Mouse (Mus musculus): ENCODE measurements around the gene Ldah. TPM values are rescaled to one million over a fixed set of nuclear protein-coding genes. Genes with fewer than 3 reads are reported as not detected.

Gene Ldah
- polyA plus RNA-seq, 1 experiment from 2014 or later: 67.0 TPM

DNA sequence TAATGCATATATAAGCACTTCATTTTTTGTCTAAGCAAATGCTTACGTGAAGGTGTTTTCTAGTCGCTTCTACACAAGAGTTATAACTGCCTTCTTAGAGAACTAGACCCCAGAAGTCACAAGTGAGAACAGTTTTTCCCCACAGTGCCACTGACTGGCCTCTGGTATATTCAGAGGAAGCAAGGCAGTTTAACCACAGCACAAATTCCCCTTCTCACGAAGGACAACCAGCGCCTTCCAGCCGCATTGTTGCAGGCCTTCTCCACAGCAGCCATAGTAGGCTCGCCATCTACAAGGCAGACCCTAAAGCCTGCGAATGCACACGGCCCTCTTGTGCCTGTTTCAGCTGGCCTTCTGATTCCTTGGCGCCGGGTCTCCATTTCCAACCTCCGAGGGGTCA, 61.7 kb downstream of the Ldah start:
- H3K27ac ChIP-seq: no peak overlapping the region
- no peak overlapping the region for H3K4me3 ChIP-seq (replicated peaks; ENCODE audit: low read length)
- ATAC-seq (ENCODE audit: low FRiP score) (no peak), DNase-seq (ENCODE audit: low spot score) (no peak)
- no peaks in the 10 kb centered on the region for H3K4me1 ChIP-seq (replicated peaks; ENCODE audit: control insufficient read depth, insufficient read depth, low read length)
- no peaks in the 10 kb centered on the region for H3K27me3 ChIP-seq (ENCODE audit: control insufficient read depth, insufficient read depth, low read length)
- no peak overlapping the region for H3K4me2 ChIP-seq (replicated peaks)
- no peak overlapping the region for H3K9ac ChIP-seq
- H3K36me3 ChIP-seq (replicated peaks; ENCODE audit: control insufficient read depth, insufficient read depth): peaks cover 9% of the 10 kb centered on the region; the same call in 1 of the 2 replicates
- 96% methylated on average over 11 of the region's 11 CpGs for WGBS
- no peaks in the 10 kb centered on the region for H3K9me3 ChIP-seq (ENCODE audit: control insufficient read depth, low read length)

DNA sequence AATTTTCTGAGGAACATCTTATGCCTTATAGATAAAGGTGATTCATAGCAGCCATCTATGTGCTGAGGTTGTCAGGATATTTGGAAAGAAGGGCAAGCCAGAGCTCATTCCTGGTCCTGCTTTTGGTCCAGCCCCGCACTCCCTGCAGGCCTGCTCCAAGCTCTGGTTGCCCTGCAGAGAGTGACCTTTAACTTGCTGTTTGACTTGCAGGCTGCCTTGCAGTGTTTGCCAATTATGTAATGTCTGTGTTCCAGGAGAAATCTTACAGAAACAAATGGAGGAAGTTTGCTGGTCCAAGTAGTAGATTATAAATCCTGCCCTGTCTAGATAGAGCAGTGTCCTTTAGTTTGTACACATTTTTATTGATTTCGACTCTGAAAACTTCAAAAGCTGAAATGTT, 63.5 kb downstream of the Ldah start:
- ATAC-seq (ENCODE audit: low FRiP score) (no peak), DNase-seq (ENCODE audit: low spot score) (no peak)
- Histone ChIP-seq H3K4me2 (replicated peaks) (no peak overlapping the region), H3K36me3 (replicated peaks; ENCODE audit: control insufficient read depth, insufficient read depth) (peaks cover 12% of the 10 kb centered on the region), H3K4me1 (replicated peaks; ENCODE audit: control insufficient read depth, insufficient read depth, low read length) (no peaks in the 10 kb centered on the region), H3K27ac (no peak overlapping the region), H3K27me3 (ENCODE audit: control insufficient read depth, insufficient read depth, low read length) (no peaks in the 10 kb centered on the region), H3K9me3 (ENCODE audit: control insufficient read depth, low read length) (no peaks in the 10 kb centered on the region), H3K4me3 (replicated peaks; ENCODE audit: low read length) (no peak overlapping the region), H3K9ac (no peak overlapping the region)
- 96% methylated on average over 2 of the region's 2 CpGs for WGBS

- H3K4me3 ChIP-seq (replicated peaks; ENCODE audit: low read length): no peak overlapping the region
- no peaks in the 10 kb centered on the region for H3K4me1 ChIP-seq (replicated peaks; ENCODE audit: control insufficient read depth, insufficient read depth, low read length)
- H3K4me2 ChIP-seq (replicated peaks): no peak overlapping the region
- no peaks in the 10 kb centered on the region for H3K27me3 ChIP-seq (ENCODE audit: control insufficient read depth, insufficient read depth, low read length)
- H3K9me3 ChIP-seq (ENCODE audit: control insufficient read depth, low read length): no peaks in the 10 kb centered on the region
- peaks cover 16% of the 10 kb centered on the region for H3K36me3 ChIP-seq (replicated peaks; ENCODE audit: control insufficient read depth, insufficient read depth)
- 95% methylated on average over 6 of the region's 6 CpGs for WGBS
- H3K9ac ChIP-seq: no peak overlapping the region
- DNase-seq (ENCODE audit: low spot score): no peak
- H3K27ac ChIP-seq: no peak overlapping the region
- no peak for ATAC-seq (ENCODE audit: low FRiP score)
Observed at GRCm38 (mm10) chr12:8273471-8274171, 65.7 kb downstream of the Ldah start.

- no peaks in the 10 kb centered on the region for H3K27me3 ChIP-seq (ENCODE audit: control insufficient read depth, insufficient read depth, low read length)
- DNase-seq (ENCODE audit: low spot score) (no peak), ATAC-seq (ENCODE audit: low FRiP score) (no peak)
- no peak overlapping the region for H3K27ac ChIP-seq
- H3K9ac ChIP-seq: no peak overlapping the region
- no peaks in the 10 kb centered on the region for H3K9me3 ChIP-seq (ENCODE audit: control insufficient read depth, low read length)
- H3K36me3 ChIP-seq (replicated peaks; ENCODE audit: control insufficient read depth, insufficient read depth): peaks cover 9% of the 10 kb centered on the region
- 83% methylated on average over 4 of the region's 4 CpGs for WGBS
- H3K4me3 ChIP-seq (replicated peaks; ENCODE audit: low read length): no peak overlapping the region
- no peaks in the 10 kb centered on the region for H3K4me1 ChIP-seq (replicated peaks; ENCODE audit: control insufficient read depth, insufficient read depth, low read length)
- H3K4me2 ChIP-seq (replicated peaks): no peak overlapping the region
Observed at GRCm38 (mm10) chr12:8275424-8275823, 67.5 kb downstream of the Ldah start.

- no peak for ATAC-seq (ENCODE audit: low FRiP score)
- WGBS: 84% methylated on average over 15 of the region's 15 CpGs
Observed at GRCm38 (mm10) chr12:8281225-8282017, 73.5 kb downstream of the Ldah start.

DNA sequence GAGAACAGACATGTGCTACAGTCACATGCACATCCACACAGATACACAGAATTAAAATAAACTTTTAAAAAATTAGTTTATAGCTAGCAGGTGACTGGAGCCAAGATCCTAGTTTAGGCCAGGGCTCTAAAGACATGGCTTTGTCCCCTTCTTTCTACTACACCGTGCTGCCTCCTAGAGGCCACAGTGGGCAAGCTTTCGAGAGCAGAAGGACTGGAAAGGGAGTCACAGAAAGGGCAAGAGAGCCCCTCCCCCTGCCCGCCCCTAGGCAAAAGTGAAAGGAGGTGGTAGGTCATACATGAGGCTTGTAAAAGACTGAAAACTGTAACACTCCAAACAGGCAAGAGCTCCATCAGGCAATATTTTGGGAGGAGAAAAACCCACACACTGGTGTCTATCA, 80.1 kb downstream of the Ldah start:
- WGBS: 59% methylated on average over 3 of the region's 3 CpGs
- Histone ChIP-seq H3K27me3 (ENCODE audit: control insufficient read depth, insufficient read depth, low read length) (no peaks in the 10 kb centered on the region), H3K9ac (no peak overlapping the region), H3K4me2 (replicated peaks) (no peak overlapping the region), H3K36me3 (replicated peaks; ENCODE audit: control insufficient read depth, insufficient read depth) (no peaks in the 10 kb centered on the region), H3K4me3 (replicated peaks; ENCODE audit: low read length) (no peak overlapping the region), H3K9me3 (ENCODE audit: control insufficient read depth, low read length) (no peaks in the 10 kb centered on the region), H3K27ac (no peak overlapping the region), H3K4me1 (replicated peaks; ENCODE audit: control insufficient read depth, insufficient read depth, low read length) (peaks cover 6% of the 10 kb centered on the region; the same call in 1 of the 2 replicates)
- no peak for ATAC-seq (ENCODE audit: low FRiP score)
- DNase-seq (ENCODE audit: low spot score): no peak

More at GRCm38 (mm10) chr12:8281225-8282017, 73.5 kb downstream of the Ldah start:
- no peak for DNase-seq (ENCODE audit: low spot score)
- Histone ChIP-seq H3K27me3 (ENCODE audit: control insufficient read depth, insufficient read depth, low read length) (no peaks in the 10 kb centered on the region), H3K9me3 (ENCODE audit: control insufficient read depth, low read length) (no peaks in the 10 kb centered on the region), H3K4me3 (replicated peaks; ENCODE audit: low read length) (no peak overlapping the region), H3K4me2 (replicated peaks) (no peak overlapping the region), H3K27ac (no peak overlapping the region), H3K4me1 (replicated peaks; ENCODE audit: control insufficient read depth, insufficient read depth, low read length) (no peaks in the 10 kb centered on the region), H3K9ac (no peak overlapping the region), H3K36me3 (replicated peaks; ENCODE audit: control insufficient read depth, insufficient read depth) (peaks cover 6% of the 10 kb centered on the region)

DNA sequence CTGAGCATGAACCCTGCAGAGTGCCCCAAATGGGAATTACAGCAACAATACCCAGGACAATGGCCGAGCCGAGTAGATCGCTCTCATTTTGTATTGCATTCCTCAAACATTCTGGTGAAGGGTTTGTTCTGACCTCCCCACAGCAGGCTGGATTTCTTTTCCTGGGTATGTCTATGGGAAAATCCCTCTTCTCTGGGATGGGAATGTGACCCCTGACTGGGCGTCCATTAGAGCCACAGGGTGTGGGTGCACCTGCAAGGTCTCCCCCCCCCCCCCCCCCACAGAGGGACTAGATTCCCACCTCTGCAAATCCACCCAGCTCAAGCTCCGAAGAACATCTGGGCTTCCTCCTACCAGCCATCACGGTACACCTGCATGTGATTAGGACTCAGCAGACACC, 81.2 kb downstream of the Ldah start:
- Histone ChIP-seq H3K4me3 (replicated peaks; ENCODE audit: low read length) (no peak overlapping the region), H3K36me3 (replicated peaks; ENCODE audit: control insufficient read depth, insufficient read depth) (no peaks in the 10 kb centered on the region), H3K9ac (no peak overlapping the region), H3K27me3 (ENCODE audit: control insufficient read depth, insufficient read depth, low read length) (no peaks in the 10 kb centered on the region), H3K4me1 (replicated peaks; ENCODE audit: control insufficient read depth, insufficient read depth, low read length) (peaks cover 6% of the 10 kb centered on the region; the same call in 1 of the 2 replicates), H3K9me3 (ENCODE audit: control insufficient read depth, low read length) (no peaks in the 10 kb centered on the region), H3K4me2 (replicated peaks) (no peak overlapping the region), H3K27ac (no peak overlapping the region)
- ATAC-seq (ENCODE audit: low FRiP score) (no peak), DNase-seq (ENCODE audit: low spot score) (no peak)
- WGBS: 77% methylated on average over 6 of the region's 6 CpGs

DNA sequence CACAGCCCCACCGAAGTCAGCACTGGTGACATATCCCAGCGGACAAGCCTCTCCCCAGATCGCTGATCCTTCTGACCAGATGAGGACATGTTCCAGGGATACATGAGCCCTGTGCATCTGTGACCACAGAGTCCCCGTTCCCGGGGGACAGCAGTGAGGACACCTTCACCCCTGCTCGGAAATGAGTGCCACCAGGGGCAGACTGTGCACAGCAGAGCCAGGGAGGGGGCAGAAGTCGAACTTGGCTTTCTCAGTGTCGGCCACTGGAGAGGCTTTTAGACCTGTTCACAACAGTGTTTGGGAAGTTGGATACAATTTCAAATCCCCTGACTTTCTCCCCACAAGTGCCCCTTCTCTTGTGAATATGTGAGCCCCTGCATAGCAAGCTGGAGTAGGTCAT, 81.6 kb downstream of the Ldah start:
- H3K4me1 ChIP-seq (replicated peaks; ENCODE audit: control insufficient read depth, insufficient read depth, low read length): peaks cover 6% of the 10 kb centered on the region; the same call in 1 of the 2 replicates
- H3K4me2 ChIP-seq (replicated peaks): no peak overlapping the region
- 93% methylated on average over 8 of the region's 8 CpGs for WGBS
- no peaks in the 10 kb centered on the region for H3K36me3 ChIP-seq (replicated peaks; ENCODE audit: control insufficient read depth, insufficient read depth)
- no peak overlapping the region for H3K4me3 ChIP-seq (replicated peaks; ENCODE audit: low read length)
- H3K9me3 ChIP-seq (ENCODE audit: control insufficient read depth, low read length): no peaks in the 10 kb centered on the region
- no peak for ATAC-seq (ENCODE audit: low FRiP score)
- DNase-seq (ENCODE audit: low spot score): no peak
- no peak overlapping the region for H3K27ac ChIP-seq
- peaks cover 1% of the 10 kb centered on the region; the same call in 1 of the 2 replicates for H3K27me3 ChIP-seq (ENCODE audit: control insufficient read depth, insufficient read depth, low read length)
- H3K9ac ChIP-seq: no peak overlapping the region

GRCm38 (mm10) chr12:8291157-8291853, 83.4 kb downstream of the Ldah start:
- H3K9ac ChIP-seq: no peak overlapping the region
- peaks cover 6% of the 10 kb centered on the region; the same call in 1 of the 2 replicates for H3K4me1 ChIP-seq (replicated peaks; ENCODE audit: control insufficient read depth, insufficient read depth, low read length)
- ATAC-seq (ENCODE audit: low FRiP score) (peak; percentile 52; the same call in 1 of the 2 replicates), DNase-seq (ENCODE audit: low spot score) (peak; percentile 52)
- WGBS: 50% methylated on average over 15 of the region's 15 CpGs
- H3K27me3 ChIP-seq (ENCODE audit: control insufficient read depth, insufficient read depth, low read length): peaks cover 19% of the 10 kb centered on the region
- H3K9me3 ChIP-seq (ENCODE audit: control insufficient read depth, low read length): no peaks in the 10 kb centered on the region
- no peak overlapping the region for H3K4me2 ChIP-seq (replicated peaks)
- H3K27ac ChIP-seq: no peak overlapping the region
- H3K36me3 ChIP-seq (replicated peaks; ENCODE audit: control insufficient read depth, insufficient read depth): no peaks in the 10 kb centered on the region
- H3K4me3 ChIP-seq (replicated peaks; ENCODE audit: low read length): no peak overlapping the region

Data from hindbrain, embryonic 14.5 days (tissue).